Mouse (Mus musculus) embryo, embryonic 10 days (tissue): ENCODE measurements around the gene Lhfpl2.
A peak's percentile ranks its signal among the peaks of the same experiment; 100 is the strongest.
"Not testable (repeated sequence)": the region's sequence is repeated elsewhere in the genome, so short reads cannot be mapped to it uniquely, and the experiment has no call there.

Experiments
- DNase-seq: peaks from one replicate; pipeline ENCODE4 v3.0.0-alpha.2; 2015; ENCODE audit warnings: low spot score

The Lhfpl2 gene

DNA sequence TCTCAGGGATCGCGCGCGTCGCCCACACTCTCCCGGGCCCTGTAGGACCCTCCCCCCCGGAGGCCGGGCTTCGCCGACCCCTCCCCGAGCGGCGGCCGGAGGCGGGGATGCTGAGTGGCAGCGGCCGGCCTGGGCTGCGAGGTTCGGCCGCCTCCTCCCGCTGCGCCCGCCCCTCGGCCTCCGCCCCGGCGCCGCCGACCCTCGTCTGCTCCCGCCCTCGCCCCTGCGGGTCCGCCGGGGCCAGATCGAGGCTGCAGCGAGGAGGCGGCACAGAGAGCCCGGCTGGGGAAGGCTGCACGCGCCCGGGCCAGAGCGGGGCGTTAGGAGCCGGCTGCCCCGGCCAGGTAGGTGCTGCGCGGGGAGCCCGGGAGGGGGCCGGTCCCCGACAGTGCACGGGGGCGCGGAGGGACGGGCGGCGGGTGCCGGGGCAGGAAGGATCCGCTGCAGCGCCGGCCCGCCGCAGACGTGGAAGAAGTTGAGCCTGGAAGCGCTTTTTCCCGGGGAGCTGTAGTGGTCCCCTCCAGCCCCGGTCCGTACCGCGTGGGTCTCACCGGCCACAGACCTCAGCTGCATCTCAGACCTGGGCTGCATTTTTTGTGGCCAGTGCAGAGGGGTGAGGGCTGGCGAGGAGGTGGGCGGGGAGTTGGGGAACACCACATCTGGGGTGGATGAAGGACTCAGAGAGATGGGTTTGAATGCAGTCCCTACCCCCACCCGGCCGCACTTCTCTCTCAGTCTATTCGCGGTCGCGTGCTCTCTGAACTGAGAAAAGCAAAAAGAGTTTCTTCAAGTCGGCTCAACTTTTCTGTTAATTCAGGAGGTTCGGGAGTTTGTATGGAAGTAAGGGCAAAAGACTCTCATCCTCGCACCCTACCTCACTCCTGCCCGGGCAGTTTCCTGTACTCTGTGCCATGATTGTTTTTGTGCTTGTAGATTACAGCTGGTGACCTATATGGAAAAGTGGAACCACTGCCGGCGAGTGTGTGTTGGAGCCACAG is at the start of gene Lhfpl2:
Gene Lhfpl2 (plus strand): TSS at position 234 of the 998 bp plus-strand sequence.
- peak; percentile 84 for DNase-seq

DNA sequence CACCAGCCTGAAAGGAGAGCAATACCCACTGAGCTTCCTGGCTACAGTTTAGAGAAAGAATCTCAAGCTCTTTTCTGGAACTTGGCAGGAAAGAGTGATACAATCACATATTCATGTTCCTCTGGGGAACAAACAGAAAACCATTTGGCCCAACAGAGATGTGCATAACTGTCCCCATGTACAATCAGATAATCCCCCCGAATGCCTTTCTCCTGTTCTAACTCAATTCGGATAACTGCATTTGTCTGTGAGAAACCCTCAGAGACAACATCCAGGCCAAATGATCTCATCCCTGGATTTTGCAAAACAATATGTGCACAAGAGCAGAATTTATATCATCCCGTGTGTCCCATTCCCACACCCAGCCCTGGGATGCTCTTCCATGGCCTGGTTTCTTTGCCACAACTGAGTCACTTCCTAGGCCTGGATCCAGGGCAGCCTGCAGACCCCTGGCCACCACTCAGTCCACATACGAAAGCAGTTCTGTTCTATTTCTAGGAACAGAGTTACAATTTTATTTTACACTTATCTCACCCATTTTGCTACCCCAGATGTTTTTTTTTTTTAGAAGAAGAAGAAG is 45.5 kb upstream of the Lhfpl2 start:
- DNase-seq: no peak

DNA sequence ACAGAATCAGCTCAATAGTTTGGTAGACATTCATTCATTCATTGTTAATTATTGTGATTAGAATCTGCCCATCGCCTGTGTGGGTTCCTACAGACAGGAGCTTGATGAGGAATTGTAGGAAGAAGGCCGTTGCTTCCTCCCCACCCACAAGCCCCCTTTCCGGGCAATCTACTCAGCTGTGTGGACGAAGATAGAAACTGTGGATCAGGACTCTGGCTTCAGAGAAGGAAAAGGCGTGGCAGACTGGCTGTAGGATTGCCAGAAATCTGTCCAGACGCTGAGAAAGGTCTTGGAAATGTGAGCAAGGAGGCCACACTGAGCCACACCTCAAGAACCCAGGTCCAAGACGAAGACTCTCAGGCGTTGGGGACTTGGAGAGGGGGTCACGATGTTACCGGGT is 43.6 kb upstream of the Lhfpl2 start:
- no peak for DNase-seq

DNA sequence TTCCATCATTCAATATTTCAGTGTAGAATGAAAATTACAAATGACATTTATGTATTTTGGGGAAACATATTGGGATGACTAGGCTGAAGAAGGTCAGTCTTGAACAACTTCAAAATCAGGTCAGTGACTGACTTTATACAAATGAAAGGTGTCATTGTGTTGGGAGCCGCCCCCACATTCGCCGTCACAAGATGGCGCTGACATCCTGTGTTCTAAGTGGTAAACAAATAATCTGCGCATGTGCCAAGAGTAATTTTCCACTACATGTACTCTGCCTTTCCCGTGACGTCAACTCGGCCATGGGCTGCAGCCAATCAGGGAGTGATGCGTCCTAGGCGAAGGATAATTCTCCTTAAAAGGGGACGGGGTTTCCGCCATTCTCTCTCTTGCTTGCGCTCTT is 33.0 kb upstream of the Lhfpl2 start:
- DNase-seq: not testable (repeated sequence)

DNA sequence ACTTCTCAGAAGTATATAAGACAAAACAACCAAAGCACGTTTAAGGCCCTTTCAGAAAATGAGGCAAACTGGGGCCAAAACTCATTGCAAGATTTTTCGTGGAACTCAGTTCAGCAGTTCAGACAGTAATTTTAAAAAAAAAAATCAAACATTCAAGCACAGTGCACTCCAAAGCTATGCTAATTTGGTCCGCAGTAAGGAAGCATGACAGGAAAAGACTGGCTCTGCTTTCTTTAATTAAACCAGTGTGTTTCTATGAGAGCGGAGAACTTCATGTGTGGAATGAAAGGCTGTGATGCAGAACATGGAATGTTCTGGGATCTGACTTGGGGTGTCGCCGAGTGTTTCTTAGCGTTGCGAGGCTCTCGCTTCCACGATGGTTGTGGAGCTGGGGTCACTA is 28.4 kb upstream of the Lhfpl2 start:
- DNase-seq: no peak

DNA sequence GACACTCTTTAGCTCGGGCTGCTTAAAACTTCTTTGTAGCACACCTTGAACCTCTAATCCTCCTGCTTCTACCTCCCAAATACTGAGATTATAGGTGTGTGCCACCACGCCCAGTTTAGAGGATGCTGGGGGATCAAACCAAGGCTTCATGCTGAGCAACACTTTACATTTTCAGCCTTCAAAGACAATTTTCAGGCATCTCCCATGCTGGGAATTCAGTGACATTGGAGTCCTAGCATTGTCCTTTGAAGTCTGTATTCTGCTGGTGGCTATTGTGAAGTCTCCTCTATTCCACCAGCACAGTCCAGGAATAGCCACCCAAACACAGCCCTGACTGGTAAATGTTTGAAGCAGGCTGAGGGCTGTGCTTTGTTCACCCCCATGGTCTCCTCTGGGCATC is 27.0 kb upstream of the Lhfpl2 start:
- no peak for DNase-seq

DNA sequence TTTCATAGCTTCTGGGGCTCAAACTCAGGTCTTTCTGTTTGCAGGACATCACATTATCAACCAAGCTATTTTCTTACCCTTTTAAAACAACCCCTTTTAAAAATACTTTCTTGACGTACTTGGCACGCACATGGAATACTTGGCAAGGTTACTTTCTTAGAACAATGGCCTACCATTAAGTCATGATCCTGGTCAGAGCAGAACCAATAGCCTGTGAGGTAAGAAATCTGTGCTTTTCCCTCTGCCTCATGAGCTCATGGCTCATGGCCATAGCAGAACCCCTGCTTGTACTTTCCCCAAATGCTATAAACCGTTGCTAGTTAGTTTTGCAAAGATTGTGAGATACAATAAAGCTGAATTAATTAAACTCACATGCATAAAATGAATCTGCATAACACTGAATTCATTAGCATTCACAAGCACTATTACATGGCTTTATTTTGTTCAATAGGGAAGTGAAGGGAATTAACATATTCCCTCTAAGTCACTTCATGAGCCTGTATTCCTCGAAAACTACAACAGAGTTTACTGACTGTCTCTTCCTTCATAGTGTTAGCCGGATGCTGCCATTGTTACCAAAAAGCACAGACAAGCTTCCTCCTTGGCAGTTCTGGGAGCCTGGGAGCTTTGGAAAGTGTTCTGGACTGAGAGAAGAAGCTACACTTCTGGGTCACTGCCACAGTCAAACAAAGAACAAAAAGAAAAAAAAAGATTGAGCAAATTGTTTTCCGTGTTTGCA is 20.1 kb upstream of the Lhfpl2 start:
- DNase-seq: no peak

DNA sequence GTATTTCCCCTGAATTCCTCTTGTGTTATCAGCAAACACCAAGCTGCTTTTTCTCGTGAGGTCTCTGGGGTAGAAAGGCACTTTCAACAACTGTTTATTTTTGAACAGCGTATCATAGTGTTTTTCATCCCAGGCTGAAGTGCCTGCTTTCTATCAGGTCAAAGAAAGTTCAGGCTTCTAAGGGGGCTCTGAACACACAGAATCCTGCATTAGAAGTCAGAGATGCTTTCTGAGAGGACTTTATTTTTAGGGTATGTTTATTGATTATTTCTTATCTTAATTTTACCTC is 19.6 kb upstream of the Lhfpl2 start:
- DNase-seq: peak; percentile 3

DNA sequence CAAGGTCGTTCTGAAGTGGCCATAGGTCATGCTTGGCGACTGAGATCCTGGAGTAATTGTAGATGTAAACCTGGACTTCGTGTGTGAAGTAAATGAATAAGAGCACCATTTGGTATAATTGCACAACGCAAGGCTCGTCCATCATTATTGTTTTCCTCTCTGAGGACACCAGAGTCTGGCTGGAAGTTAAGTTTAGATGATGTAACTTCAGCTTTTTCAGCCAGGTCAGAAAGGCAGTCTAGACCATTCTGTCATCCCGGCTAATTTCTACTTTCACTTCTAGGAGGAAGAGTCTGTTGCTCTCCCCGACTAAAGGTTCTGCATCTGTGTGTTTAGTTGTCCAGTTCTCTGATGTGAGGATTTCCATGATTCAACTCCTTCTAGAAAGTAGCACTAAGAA is 7.6 kb upstream of the Lhfpl2 start:
- DNase-seq: peak; percentile 3

DNA sequence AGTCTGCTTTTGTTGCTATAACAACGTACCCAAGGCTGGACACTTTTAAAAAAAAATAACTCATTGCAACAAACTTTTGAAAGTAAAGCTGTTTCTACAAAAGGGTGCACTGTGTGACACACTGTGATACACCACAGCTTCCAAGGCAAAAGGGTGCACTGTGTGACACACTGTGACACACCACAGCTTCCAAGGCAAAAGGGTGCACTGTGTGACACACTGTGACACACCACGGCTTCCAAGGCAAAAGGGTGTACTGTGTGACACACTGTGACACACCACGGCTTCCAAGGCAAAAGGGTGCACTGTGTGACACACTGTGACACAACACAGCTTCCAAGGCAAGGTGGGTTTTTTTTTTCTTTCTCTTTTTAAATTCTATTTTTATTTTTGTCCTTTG is 6.8 kb upstream of the Lhfpl2 start:
- no peak for DNase-seq

DNA sequence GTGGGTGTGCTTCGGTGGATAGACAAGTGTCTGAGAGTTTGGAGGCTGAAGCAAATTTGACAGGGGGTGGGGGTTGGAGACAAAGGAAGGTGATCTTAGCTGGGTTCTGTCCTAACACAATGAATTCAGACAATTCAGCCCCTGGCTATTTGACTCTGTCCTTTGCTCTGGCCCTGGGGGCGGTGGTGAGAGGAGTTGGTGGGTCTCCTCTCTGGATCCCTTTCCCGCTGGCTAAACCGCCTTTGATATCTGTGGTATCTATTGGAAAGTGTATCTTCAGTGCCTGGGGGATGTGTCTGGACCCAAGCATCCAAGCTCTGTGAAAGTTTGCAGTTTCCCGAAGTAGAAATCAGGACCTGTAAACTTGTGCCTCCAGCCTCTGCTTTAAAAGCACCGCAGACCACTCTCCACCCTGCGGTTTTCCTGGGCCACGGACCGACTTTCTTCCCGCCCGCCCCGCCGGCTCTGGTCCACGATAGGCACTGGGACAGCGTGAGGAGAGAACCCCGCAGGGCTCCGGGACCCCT is 497 bp upstream of the Lhfpl2 start:
- peak; percentile 65 for DNase-seq

DNA sequence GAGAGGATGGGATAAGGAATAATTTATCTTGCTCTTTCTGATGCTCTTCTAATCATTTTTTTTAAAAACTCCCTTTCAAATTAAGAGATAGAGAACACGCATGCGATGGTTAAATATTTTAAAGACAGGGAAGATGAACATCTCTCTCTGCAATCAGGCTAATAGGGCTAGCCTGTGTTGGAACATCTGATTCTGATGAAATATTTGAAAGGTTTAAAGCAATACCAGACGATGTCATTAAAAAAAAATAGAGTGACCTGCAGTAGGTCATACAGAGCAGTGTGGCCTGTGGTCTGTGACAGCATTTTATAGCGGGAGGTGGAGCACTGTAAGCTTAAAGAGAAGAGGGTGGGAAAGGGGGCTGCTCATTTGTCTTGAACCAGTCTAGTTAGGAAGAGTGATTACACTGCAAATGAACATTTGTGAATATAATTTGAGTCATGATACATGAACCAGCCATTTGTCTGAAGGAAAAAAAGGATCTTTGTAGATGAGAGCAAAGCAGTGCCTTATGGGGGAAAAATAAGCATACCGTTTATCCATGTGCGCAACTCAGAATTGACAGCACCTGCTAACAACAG is 1.1 kb downstream of the Lhfpl2 start:
- no peak for DNase-seq

DNA sequence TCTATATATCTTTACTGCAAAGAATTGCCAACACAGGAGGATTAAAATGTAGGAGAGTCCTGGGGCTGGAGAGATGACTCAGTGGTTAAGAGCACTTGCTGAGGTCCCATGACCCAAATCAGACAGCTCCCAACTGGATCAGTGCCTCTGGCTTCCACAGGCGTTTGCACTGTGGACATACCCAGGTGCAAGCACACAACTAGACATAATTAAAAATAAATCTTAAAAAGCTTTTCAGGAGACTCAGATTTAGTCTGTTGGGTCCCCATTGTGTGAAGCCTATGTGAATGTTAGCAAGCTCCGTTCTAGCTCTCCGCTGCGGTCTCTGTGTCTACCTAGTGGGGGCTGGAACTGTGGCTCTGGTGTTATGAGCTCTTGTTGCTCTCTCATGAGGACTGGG is 1.8 kb downstream of the Lhfpl2 start:
- peak; percentile 6 for DNase-seq

DNA sequence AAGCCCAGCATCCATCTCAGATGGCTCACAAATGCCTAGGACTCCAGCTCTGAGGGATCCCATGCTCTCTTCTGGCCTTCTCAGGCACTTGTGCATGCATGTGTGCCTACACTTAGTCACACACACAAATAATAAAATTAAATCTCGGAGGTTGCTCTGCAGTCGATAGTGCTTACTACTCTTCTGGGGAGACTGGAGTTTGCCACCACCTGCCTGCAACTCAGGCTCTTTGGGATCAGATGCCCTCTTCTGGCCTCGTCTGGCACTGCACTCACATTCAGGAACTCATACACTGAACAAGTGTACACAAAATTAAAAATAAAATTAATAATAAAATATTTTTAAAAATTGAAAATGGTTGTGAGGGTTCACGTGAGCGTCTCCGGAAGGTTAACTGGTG is 2.2 kb downstream of the Lhfpl2 start:
- DNase-seq: peak; percentile 69

DNA sequence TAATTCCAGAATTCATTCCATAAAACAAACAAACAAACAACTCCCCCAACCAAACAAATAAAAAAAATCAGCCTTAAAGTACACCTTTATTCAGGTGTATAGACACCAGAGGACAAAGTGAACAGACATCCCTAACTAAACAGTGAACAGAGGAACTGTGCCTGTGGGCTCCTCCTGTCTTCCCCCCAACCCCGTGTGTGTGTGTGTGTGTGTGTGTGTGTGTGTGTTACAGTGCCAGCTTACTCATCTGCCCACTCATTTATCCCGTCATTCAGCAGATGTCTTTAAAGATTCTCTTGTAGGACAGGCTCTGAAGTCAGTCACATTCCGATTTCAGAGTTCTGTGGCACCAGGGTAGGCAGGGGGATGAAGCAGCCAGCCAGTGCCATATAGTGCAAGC is 2.9 kb downstream of the Lhfpl2 start:
- DNase-seq: peak; percentile 3

DNA sequence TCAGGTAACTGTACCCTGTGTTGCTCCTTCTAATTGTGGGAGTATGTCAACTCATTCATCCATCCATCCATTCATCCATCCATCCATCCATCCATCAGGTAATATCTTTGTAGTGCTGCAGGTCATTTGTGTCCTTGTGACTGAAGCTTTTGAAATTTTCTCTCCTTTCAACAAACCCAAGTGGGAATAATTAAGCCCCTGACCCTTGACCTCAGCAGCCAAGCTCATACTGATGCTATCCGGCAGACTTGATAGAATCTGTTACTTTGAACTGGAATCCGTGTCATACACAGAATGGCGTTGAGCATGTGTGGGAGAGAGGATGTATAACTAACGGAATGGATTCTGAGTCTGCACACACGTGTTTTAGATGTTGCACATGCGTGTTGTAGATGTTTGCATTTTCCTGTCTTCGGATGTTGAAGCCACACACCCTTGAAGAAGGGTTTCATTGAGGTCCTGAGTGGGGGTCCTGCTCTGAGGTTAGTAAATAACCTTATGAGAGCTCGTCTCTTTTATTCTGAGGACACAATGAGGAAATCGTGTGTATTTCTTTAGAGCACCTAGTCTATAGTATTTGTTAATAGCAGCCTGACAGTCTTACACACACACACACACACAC is 3.8 kb downstream of the Lhfpl2 start:
- peak; percentile 69 for DNase-seq

DNA sequence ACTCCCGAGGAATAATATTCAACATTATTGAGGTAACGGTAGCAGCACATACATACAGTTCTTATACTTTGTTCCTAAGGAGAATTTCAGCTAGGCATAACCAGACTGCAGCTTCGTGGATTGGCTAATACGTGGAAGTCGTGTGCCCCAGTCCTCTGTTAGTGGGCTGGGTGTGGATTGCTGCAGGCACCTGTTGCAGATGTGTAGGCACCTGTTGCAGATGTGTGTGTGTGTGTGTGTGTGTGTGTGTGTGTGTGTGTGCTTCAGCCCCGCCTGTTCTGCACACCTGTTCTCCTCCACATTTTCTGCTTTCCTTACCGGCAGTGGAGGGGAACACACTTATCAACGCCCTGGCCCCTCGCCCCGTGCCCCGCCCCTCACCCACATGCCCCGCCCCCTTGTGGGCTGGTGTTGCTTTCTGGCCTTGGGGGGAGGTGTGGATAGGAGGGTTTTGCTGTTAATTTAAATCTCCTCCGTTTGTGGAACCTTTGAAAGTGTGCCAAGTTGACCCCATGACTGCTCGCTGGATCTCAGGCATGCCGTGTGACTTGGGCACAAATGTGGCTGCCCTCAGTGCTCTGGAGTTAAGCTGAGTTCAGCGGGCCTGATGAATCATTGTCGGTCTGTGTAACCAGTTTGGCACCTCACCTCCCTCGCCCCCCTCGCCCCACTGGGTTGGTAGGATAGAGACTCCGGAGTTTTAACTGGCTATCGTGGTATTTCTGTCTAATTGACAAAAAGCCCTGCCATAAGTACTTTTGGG is 4.9 kb downstream of the Lhfpl2 start:
- DNase-seq: peak; percentile 56

DNA sequence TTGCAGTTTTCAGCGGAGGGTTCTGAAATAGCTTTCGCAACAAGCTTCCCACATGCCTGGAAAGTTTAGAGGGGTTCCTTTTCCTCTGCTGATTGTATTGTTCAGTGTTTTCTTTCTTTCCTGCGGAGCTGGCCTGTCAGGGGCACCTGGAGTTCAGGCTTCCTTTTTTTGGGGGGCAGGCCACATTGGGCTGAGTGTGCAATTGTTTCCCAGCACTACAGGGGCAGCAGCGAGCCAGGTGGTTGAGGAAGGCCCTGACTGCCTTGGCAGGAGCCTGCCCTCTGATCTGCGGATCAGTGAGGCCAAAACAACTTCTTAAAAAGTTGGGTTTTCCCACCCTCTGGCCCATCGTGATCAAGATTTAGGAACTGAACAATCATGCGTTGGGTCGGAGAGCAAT is 5.6 kb downstream of the Lhfpl2 start:
- DNase-seq: peak; percentile 32

DNA sequence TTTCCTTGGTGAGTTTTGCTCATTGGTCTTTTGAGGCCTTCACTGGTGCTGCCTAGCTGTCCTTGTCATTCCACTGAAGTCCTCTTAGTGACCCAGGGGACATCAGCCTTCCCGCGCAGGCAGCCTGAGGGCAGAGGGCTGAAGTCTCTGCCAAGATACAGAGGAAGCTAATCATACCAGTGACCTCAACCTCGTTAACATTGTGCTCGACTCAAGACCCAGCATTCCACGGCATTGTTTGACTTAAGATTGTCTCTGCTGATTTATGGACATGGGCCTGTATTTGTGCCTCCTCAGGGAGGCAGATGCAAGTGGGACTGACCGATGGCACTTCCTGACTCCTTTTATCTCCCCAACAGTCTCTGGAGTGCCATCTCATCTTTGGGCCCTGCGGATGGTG is 7.0 kb downstream of the Lhfpl2 start:
- DNase-seq: peak; percentile 81

DNA sequence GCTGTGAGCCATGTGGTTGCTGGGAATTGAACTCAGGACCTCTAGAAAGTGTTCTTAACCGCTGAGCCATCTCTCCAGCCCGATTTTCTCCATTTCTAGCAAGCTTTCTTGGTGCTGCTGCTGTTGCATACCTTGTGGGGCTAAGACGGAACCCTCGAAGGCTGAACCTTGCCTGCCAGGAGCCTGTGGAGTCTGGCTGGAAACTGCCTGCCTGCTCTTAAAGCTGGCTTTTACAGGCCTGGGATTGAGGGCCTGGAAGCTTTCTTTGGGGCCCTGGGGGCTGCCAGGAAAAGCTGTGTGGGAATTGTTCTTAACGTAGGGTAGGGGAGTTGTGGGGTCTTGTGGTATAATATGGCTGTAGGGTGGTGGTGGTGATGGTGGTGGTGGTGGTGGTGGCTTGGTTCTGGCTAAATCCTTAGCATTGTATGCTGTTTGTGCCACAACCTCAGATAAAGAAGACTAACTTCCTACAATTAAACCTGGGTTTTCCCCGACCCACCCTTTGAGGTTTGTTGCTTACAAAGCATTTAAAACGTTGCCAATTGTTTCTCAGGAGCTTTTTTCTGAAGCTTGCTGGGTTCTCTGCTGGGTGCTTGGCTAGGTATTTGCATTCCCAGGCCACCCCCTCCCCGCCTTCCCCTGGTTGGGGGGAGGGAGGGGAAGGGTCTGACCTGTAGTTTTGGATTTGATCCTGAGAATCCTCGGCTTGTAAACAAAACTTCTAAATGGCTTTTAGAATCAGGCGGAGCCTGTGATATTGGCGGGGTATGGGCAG is 7.9 kb downstream of the Lhfpl2 start:
- DNase-seq: peak; percentile 4
